Mouse (Mus musculus): ENCODE data around the gene Zfp281.

- TF ChIP-seq CTCF (IDR thresholded peaks at IDR 0.05; ENCODE audit: low read depth), result no peak
- no peak for TF ChIP-seq EP300 (IDR thresholded peaks at IDR 0.05; ENCODE audit: low read depth)
Measured at GRCm38 (mm10) chr1:136594235-136594850, 30.4 kb upstream of the Zfp281 start.

Measured in liver, embryonic 14.5 days (tissue).